ENCODE assay signal across 8 mouse cellular contexts in the genomic region with DNA sequence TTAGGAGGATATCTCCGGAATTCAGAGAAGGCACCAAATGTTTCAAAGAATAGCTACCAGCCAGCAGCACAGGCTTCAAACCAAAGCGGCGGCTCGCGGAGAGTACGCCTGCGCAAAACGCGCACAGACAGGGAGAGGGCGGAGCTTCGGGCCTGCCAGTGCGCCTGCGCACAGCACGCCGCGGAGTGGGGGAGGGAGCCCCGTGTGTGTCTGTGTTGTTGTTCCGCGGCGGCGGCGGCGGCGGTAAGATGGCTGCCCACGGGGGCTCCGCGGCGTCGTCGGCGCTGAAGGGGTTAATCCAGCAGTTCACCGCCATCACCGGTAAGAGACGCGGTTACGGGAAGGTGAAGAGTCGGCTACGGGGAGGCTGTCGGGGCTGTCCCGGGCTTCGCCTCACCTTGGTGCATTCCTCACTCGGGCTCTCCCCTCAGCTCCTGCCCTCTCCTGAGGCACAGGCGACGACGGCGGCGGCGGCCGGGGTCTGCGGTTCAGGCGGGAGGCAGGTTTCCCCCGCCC. TPM values are rescaled to one million over a fixed set of nuclear protein-coding genes. Genes with fewer than 3 reads are reported as not detected.
DNase-seq lines count a peak whose midpoint lies in the region; ATAC-seq and TF ChIP-seq lines count a peak whose summit lies in the region.

Gene Ubxn7, plus strand, starts transcription at position 218 of the 516 bp plus-strand sequence.

- H3K4me3 ChIP-seq in MEL (ENCODE audit: control insufficient read depth in 1 of 2, insufficient read depth in 1 of 2, low read depth in 2 of 2, low read length in 2 of 2), result peak within 1 kb of the TSS; percentile 81 to 90
- peak within 1 kb of the TSS; percentile 86 for H3K4me3 ChIP-seq in cerebellum, adult 2 months (replicated peaks; ENCODE audit: insufficient read depth, low read depth, low read length)
- H3K4me3 ChIP-seq in forebrain, postnatal 0 days (ENCODE audit: low read depth, low read length), result peak within 1 kb of the TSS; percentile 90
- peak within 1 kb of the TSS; percentile 91 for H3K4me3 ChIP-seq in lung, embryonic 15.5 days

- TF ChIP-seq POLR2A in MEL (IDR thresholded peaks at IDR 0.05; ENCODE audit: control insufficient read depth in 1 of 2, insufficient read depth in 1 of 2, low read depth in 1 of 2, low read length in 2 of 2, poor library complexity in 1 of 2), result peak; percentile 82 to 93
- TF ChIP-seq POLR2A in cerebellum, adult 2 months (IDR thresholded peaks at IDR 0.05; ENCODE audit: borderline replicate concordance, insufficient read depth, low read length), result peak; percentile 80

- WGBS in cerebellum, adult 2 months, result under 1% methylated on average over 52 of the region's 52 CpGs
- 0% methylated on average over 38 of the region's 52 CpGs for WGBS in forebrain, postnatal 0 days
- WGBS in lung, embryonic 15.5 days, result under 1% methylated on average over 42 of the region's 52 CpGs

- H3K9ac ChIP-seq in MEL (ENCODE audit: control insufficient read depth, low read depth, low read length, poor library complexity, severe bottlenecking), result peak within 1 kb of the TSS; percentile 90
- peak within 1 kb of the TSS; percentile 89 for H3K9ac ChIP-seq in forebrain, postnatal 0 days
- peak within 1 kb of the TSS; percentile 94 for H3K9ac ChIP-seq in lung, embryonic 15.5 days

- TF ChIP-seq EP300 in MEL (IDR thresholded peaks at IDR 0.05; ENCODE audit: low read depth in 1 of 2, low read length in 2 of 2), result 0 out of 4 replicates have a peak, but pooled peaks of 1 of the 2 experiments have one; percentile 28

- no peaks in the 10 kb centered on the region for H3K9me3 ChIP-seq in MEL (replicated peaks; ENCODE audit: insufficient read depth, low read length)
- H3K9me3 ChIP-seq in forebrain, postnatal 0 days (ENCODE audit: low read length), result no peaks in the 10 kb centered on the region
- H3K9me3 ChIP-seq in lung, embryonic 15.5 days, result no peaks in the 10 kb centered on the region

- no peak for TF ChIP-seq RAD21 in MEL (IDR thresholded peaks at IDR 0.05; ENCODE audit: low read depth, low read length)

- H3K4me1 ChIP-seq in MEL (ENCODE audit: control insufficient read depth in 1 of 2, insufficient read depth in 2 of 2, low read length in 2 of 2), result peaks cover 0 to 3% of the 10 kb centered on the region in 2 experiments; a peak in 1 of 4 replicates
- H3K4me1 ChIP-seq in cerebellum, adult 2 months (ENCODE audit: control insufficient read depth, insufficient read depth, low read length), result peaks cover 11% of the 10 kb centered on the region
- H3K4me1 ChIP-seq in forebrain, postnatal 0 days (ENCODE audit: insufficient read depth), result no peaks in the 10 kb centered on the region
- peaks cover 9% of the 10 kb centered on the region; the same call in 1 of the 2 replicates for H3K4me1 ChIP-seq in lung, embryonic 15.5 days

- peaks cover 0 to 7% of the 10 kb centered on the region in 2 experiments; a peak in 2 of 4 replicates for H3K36me3 ChIP-seq in MEL (ENCODE audit: control insufficient read depth in 1 of 2, insufficient read depth in 2 of 2, low read length in 2 of 2)
- no peaks in the 10 kb centered on the region for H3K36me3 ChIP-seq in forebrain, postnatal 0 days (ENCODE audit: insufficient read depth)
- no peaks in the 10 kb centered on the region for H3K36me3 ChIP-seq in lung, embryonic 15.5 days

- peak within 1 kb of the TSS; percentile 63 for H3K4me2 ChIP-seq in forebrain, postnatal 0 days (ENCODE audit: low read depth)
- H3K4me2 ChIP-seq in lung, embryonic 15.5 days, result peak within 1 kb of the TSS; percentile 50

- H3K27ac ChIP-seq in MEL (ENCODE audit: control insufficient read depth, low read depth, low read length), result peak within 1 kb of the TSS; percentile 82
- peak within 1 kb of the TSS; percentile 60; the same call in 1 of the 2 replicates for H3K27ac ChIP-seq in cerebellum, adult 2 months (ENCODE audit: insufficient read depth, low read length)
- peak within 1 kb of the TSS; percentile 93 for H3K27ac ChIP-seq in forebrain, postnatal 0 days (ENCODE audit: low read depth, low read length)
- peak within 1 kb of the TSS; percentile 95 for H3K27ac ChIP-seq in lung, embryonic 15.5 days

- TF ChIP-seq CTCF in MEL (IDR thresholded peaks at IDR 0.05 in 2 of 3, conservative IDR thresholded peaks at IDR 0.05 in 1 of 3; ENCODE audit: control insufficient read depth in 1 of 3, insufficient read depth in 1 of 3, low read depth in 2 of 3, low read length in 3 of 3, poor library complexity in 1 of 3, severe bottlenecking in 1 of 3), result no peak
- no peak for TF ChIP-seq CTCF in cerebellum, adult 2 months (IDR thresholded peaks at IDR 0.05; ENCODE audit: borderline replicate concordance, insufficient read depth, low read depth, low read length)
- TF ChIP-seq CTCF in forebrain, postnatal 0 days (IDR thresholded peaks at IDR 0.05; ENCODE audit: low read depth), result no peak

- ATAC-seq in forebrain, postnatal 0 days, result peak; percentile 99
- ATAC-seq in lung, embryonic 15.5 days (ENCODE audit: borderline replicate concordance, extremely low read depth, low FRiP score, low TSS enrichment), result peak; percentile 96

- peaks cover 41% of the 10 kb centered on the region for H3K79me2 ChIP-seq in MEL (ENCODE audit: control insufficient read depth, insufficient read depth, low read length, poor library complexity)

- no peaks in the 10 kb centered on the region for H3K27me3 ChIP-seq in MEL (ENCODE audit: control insufficient read depth in 1 of 2, insufficient read depth in 2 of 2, low read length in 2 of 2)
- no peaks in the 10 kb centered on the region for H3K27me3 ChIP-seq in cerebellum, adult 2 months (ENCODE audit: control insufficient read depth, insufficient read depth, low read length)
- H3K27me3 ChIP-seq in forebrain, postnatal 0 days (ENCODE audit: insufficient read depth, low read length), result no peaks in the 10 kb centered on the region
- H3K27me3 ChIP-seq in lung, embryonic 15.5 days, result no peaks in the 10 kb centered on the region

- DNase-seq in MEL (ENCODE audit: low read depth, low spot score), result peak; percentile 97
- DNase-seq in cerebellum, adult 2 months, result peak; percentile 98 to 99
- peak; percentile 99 for DNase-seq in forebrain, postnatal 0 days
- DNase-seq in heart, postnatal 4 days, result peak; percentile 99
- DNase-seq in layer of hippocampus, adult 8-10 months (ENCODE audit: low spot score in 2 of 2), result peak; percentile 94 to 96
- DNase-seq in ovary, adult 18-20 months (ENCODE audit: low spot score), result peak; percentile 94
- DNase-seq in thymus, postnatal 0 days (ENCODE audit: low spot score), result peak; percentile 98

TF ChIP-seq in MEL, 35 proteins besides CTCF, POLR2A, EP300 and RAD21:
- peak; percentile 97 for TF ChIP-seq NRF1 (IDR thresholded peaks at IDR 0.05; ENCODE audit: insufficient read depth, low read depth, low read length, poor library complexity, severe bottlenecking)
- peak; percentile 54; the same call in 1 of the 2 replicates for TF ChIP-seq MAX (IDR thresholded peaks at IDR 0.05; ENCODE audit: low read length)
- peak; percentile 84; the same call in 1 of the 2 replicates for TF ChIP-seq MAZ (IDR thresholded peaks at IDR 0.05; ENCODE audit: low read depth, low read length)
- 0 out of 2 replicates have a peak, but pooled peaks have one; percentile 11 for TF ChIP-seq ZNF384 (IDR thresholded peaks at IDR 0.05; ENCODE audit: low read depth, low read length)
- 0 out of 2 replicates have a peak, but pooled peaks have one; percentile 17 for TF ChIP-seq MYC (IDR thresholded peaks at IDR 0.05; ENCODE audit: low read depth, low read length)
- no peak for TF ChIP-seq GABPA (IDR thresholded peaks at IDR 0.05; ENCODE audit: low read depth, low read length)
- TF ChIP-seq HCFC1 (IDR thresholded peaks at IDR 0.05; ENCODE audit: low read depth, low read length), result peak; percentile 79
- peak; percentile 66; the same call in 1 of the 2 replicates for TF ChIP-seq TBP (IDR thresholded peaks at IDR 0.05; ENCODE audit: low read depth, low read length)
- peak; percentile 46; the same call in 1 of the 2 replicates for TF ChIP-seq ETS1 (IDR thresholded peaks at IDR 0.05; ENCODE audit: low read depth, low read length)
- TF ChIP-seq BHLHE40 (IDR thresholded peaks at IDR 0.05; ENCODE audit: borderline replicate concordance, low read depth, low read length), result no peak
- TF ChIP-seq NELFE (IDR thresholded peaks at IDR 0.05; ENCODE audit: low read depth, low read length), result peak; percentile 84
- TF ChIP-seq SIN3A (IDR thresholded peaks at IDR 0.05; ENCODE audit: low read length), result peak; percentile 81
- TF ChIP-seq TCF12 (IDR thresholded peaks at IDR 0.05; ENCODE audit: low read depth, low read length), result peak; percentile 48; the same call in 1 of the 2 replicates
- TF ChIP-seq KAT2A (conservative IDR thresholded peaks at IDR 0.05; ENCODE audit: low read depth, low read length), result no peak; the same call in 1 of the 2 replicates
- TF ChIP-seq MXI1 (IDR thresholded peaks at IDR 0.05; ENCODE audit: low read depth, low read length), result peak; percentile 49
- TF ChIP-seq CHD2 (IDR thresholded peaks at IDR 0.05; ENCODE audit: low read length), result no peak
- TF ChIP-seq RCOR1 (IDR thresholded peaks at IDR 0.05; ENCODE audit: low read depth, low read length), result no peak
- TF ChIP-seq USF2 (IDR thresholded peaks at IDR 0.05; ENCODE audit: borderline replicate concordance in 1 of 2, insufficient read depth in 1 of 2, low read depth in 1 of 2, low read length in 2 of 2), result no peak
- 0 out of 2 replicates have a peak, but pooled peaks have one; percentile 19 for TF ChIP-seq CHD1 (IDR thresholded peaks at IDR 0.05; ENCODE audit: low read depth, low read length)
- TF ChIP-seq ELF1 (IDR thresholded peaks at IDR 0.05; ENCODE audit: low read depth, low read length), result peak; percentile 43; the same call in 1 of the 2 replicates
- peak; percentile 79 for TF ChIP-seq POLR2AphosphoS2 (IDR thresholded peaks at IDR 0.05; ENCODE audit: low read length)

RNA-seq across cellular contexts. Expression of gene Ubxn7, which starts in this region (rescaled TPM):
- total RNA-seq in MEL (2012; rRNA removed), result 8.1 and 8.9 TPM in 2 replicates
- 10 to 100 TPM; 11.0 to 51.2 TPM for polyA plus RNA-seq in MEL (2012; ENCODE audit: insufficient read depth in 1 of 2, insufficient read length in 2 of 2, low read depth in 1 of 2, low replicate concordance in 2 of 2, missing spikeins in 1 of 2)
- polyA plus RNA-seq in cerebellum, adult 2 months (2012; rRNA removed), result 18.1 and 18.8 TPM in 2 replicates
- total RNA-seq in forebrain, postnatal 0 days (2014; rRNA removed), result 35.9 and 42.5 TPM in 2 replicates
- 6.6 and 10.5 TPM in 2 replicates for polyA plus RNA-seq in forebrain, postnatal 0 days (2015; fragmentation: Nextera tagmentation; extraction: Ambion mirVana)
- 10 to 100 TPM; 34.7 to 35.6 TPM for total RNA-seq in heart, postnatal 4 days (2021)
- 10 to 100 TPM; 50.0 to 60.5 (median 55.1) TPM for total RNA-seq in layer of hippocampus, adult 8-10 months (2022)
- 24.2 TPM in 2 replicates for polyA plus RNA-seq in lung, embryonic 15.5 days (2015; fragmentation: Nextera tagmentation; extraction: Ambion mirVana)
- polyA plus RNA-seq in thymus, postnatal 0 days (2015; fragmentation: Nextera tagmentation; extraction: Ambion mirVana), result 20.0 and 21.8 TPM in 2 replicates

Comparison
In these comparisons a context has a peak if more than half of its experiments do, and no peak if none do; other contexts are left out.
1. Peak in every context shown above with its lines: DNase-seq, ATAC-seq, H3K4me3 ChIP-seq and H3K27ac ChIP-seq.